Mouse (Mus musculus) CD8-positive naive resting alpha-beta T cell, adult 57 days (primary cell): Measurements from ENCODE around the gene Atp13a5. TPM values are rescaled to one million over a fixed set of nuclear protein-coding genes. Genes with fewer than 3 reads are reported as not detected.

Experiments
- total RNA-seq: library from RNA; stranded (reverse); gene quantifications from one replicate; pipeline ENCODE4 v1.2.4, GENCODE M21; 2023

Atp13a5 gene
- not detected for total RNA-seq

DNA sequence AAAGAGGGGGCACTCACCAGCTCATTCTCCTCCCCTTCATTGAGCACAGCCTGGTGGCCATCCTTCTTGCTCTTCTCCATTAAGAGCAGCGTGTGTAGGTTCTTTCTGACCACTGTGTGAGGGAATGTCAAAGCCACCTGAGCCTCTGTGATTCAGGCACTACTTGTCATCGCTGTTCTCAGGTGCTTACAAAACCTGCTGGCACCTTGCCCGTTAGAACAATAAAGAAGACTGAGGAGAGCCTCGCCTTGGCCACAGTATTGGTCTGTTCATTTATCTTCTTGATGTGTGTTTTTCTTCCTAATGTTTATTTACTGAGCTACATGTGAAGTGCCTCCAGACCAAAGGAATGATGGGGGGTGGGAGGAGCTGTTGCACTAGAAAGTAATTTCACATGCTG is at the start of gene Atp13a5:
TSS of gene Atp13a5 (minus strand) at position 275 of the 400 bp plus-strand sequence.

DNA sequence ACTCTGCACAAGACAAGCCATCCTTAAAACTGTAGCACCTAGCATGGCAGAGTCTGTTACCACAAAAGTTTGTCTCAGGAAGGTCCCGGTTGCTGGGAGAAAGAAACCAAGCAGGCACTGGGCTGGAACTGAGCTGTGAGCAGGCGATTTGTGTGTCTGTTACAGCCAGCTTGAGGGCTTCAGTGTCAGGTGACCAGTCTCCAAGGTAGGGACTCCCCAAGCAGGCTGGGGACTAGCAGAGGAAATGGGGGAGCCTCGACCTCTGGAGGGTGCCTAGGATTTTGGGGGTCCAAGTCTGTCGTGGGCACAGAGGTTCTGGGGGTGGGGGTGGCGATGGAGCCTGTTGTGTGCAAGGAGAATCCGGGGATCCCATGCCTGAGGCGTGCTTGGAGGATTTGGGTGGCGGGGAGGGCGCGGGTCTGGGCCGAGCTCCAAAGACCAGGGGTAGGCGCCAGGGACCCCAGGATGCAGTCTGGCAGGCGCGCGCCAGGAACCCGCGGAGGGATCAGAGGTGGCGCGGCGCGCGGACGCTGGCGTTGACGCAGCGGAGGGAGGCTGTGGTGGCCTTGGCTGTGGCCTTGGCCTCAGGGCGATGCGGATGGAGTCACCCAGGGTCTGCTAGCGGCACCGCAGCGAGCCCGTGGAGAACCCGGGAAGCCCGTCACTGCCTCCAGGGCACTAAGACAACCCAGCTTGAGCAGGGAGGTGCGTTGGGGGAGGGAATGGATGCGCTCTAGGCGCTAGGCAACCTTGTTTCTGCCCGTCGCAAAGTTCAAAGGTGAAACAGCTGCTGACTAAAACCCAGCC is 168.7 kb downstream of the Atp13a5 start, which contains the start of gene Hrasls:
TSS of gene Hrasls (plus strand) at position 91 of the 807 bp plus-strand sequence.

Other genes starting within 250 kb of the Atp13a5 start
- not detected for gene Hrasls, start 169.0 kb downstream of the Atp13a5 start, total RNA-seq
- gene Atp13a4, start 166.1 kb upstream of the Atp13a5 start, total RNA-seq: not detected
- gene Opa1, start 200.6 kb upstream of the Atp13a5 start, total RNA-seq: 39.6 TPM